Mouse (Mus musculus): ENCODE data around the gene Prr7.
A peak's percentile ranks its signal among the peaks of the same experiment; 100 is the strongest.

Gene Prr7

GRCm38 (mm10) chr13:55449205-55449604 is 14.9 kb upstream of the Prr7 start:
- DNase-seq (ENCODE audit: low spot score), result no peak

GRCm38 (mm10) chr13:55449679-55450441 is 14.2 kb upstream of the Prr7 start:
- no peak for DNase-seq (ENCODE audit: low spot score)

GRCm38 (mm10) chr13:55450511-55450980 is 13.5 kb upstream of the Prr7 start:
- DNase-seq (ENCODE audit: low spot score), result peak; percentile 74

- DNase-seq (ENCODE audit: low spot score), result no peak
Measured at GRCm38 (mm10) chr13:55451296-55451695, 12.8 kb upstream of the Prr7 start.

GRCm38 (mm10) chr13:55451785-55452549 is 12.1 kb upstream of the Prr7 start:
- DNase-seq (ENCODE audit: low spot score), result no peak

GRCm38 (mm10) chr13:55462965-55463364 is 1.1 kb upstream of the Prr7 start:
- DNase-seq (ENCODE audit: low spot score), result no peak

GRCm38 (mm10) chr13:55463399-55464026 is 554 bp upstream of the Prr7 start:
- no peak for DNase-seq (ENCODE audit: low spot score)

- peak; percentile 51 for DNase-seq (ENCODE audit: low spot score)
Measured at GRCm38 (mm10) chr13:55465184-55465583, 1.1 kb downstream of the Prr7 start.

GRCm38 (mm10) chr13:55465830-55466440 is 1.9 kb downstream of the Prr7 start:
- no peak for DNase-seq (ENCODE audit: low spot score)

GRCm38 (mm10) chr13:55468851-55469560 is 4.9 kb downstream of the Prr7 start:
- peak; percentile 81 for DNase-seq (ENCODE audit: low spot score)

GRCm38 (mm10) chr13:55470372-55470771 is 6.3 kb downstream of the Prr7 start:
- peak; percentile 45 for DNase-seq (ENCODE audit: low spot score)

- DNase-seq (ENCODE audit: low spot score), result peak; percentile 92
Measured at GRCm38 (mm10) chr13:55471156-55471818, 7.2 kb downstream of the Prr7 start.

GRCm38 (mm10) chr13:55471819-55472131 is 7.7 kb downstream of the Prr7 start:
- no peak for DNase-seq (ENCODE audit: low spot score)

GRCm38 (mm10) chr13:55472132-55473022 is 8.3 kb downstream of the Prr7 start:
- peak; percentile 74 for DNase-seq (ENCODE audit: low spot score)

GRCm38 (mm10) chr13:55473076-55473831 is 9.2 kb downstream of the Prr7 start:
- DNase-seq (ENCODE audit: low spot score), result peak; percentile 59

GRCm38 (mm10) chr13:55473961-55474360 is 9.9 kb downstream of the Prr7 start:
- DNase-seq (ENCODE audit: low spot score), result no peak

- DNase-seq (ENCODE audit: low spot score), result peak; percentile 57
Measured at GRCm38 (mm10) chr13:55474621-55475069, 10.6 kb downstream of the Prr7 start.

- no peak for DNase-seq (ENCODE audit: low spot score)
Measured at GRCm38 (mm10) chr13:55475750-55476149, 11.7 kb downstream of the Prr7 start.

- no peak for DNase-seq (ENCODE audit: low spot score)
Measured at GRCm38 (mm10) chr13:55476256-55476655, 12.2 kb downstream of the Prr7 start.
